In the genomic region with DNA sequence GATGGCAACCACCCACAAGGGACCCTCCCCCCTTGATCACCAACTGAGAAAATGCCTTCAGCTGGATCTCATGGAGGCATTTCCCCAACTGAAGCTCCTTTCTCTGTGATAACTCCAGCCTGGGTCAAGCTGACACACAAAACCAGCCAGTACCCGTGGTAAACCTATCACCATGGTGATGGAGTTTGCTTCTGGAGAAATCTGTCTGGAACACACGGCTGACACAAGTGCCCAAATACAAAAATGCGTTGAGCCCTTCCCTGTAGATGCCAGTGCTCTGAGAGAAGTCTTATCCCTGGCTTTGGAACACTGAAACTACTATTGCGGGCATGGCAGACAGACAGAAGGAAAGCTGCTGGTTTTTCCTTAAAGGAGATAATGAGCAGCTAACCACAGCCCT, we compare ENCODE assay signal across 26 mouse cellular contexts.
DNase-seq lines count a peak whose midpoint lies in the region; ATAC-seq and TF ChIP-seq lines count a peak whose summit lies in the region.
"Had no signal": no experiment of that assay in that cellular context is flagged by ENCODE, and none has a peak within 500 bp of the region (broad histone marks: within the 10 kb centered on the region; RNA-seq: fewer than 3 reads in every experiment).

No protein-coding gene starts in this region.

- no peaks in the 10 kb centered on the region for H3K27me3 ChIP-seq in embryonic facial prominence, embryonic 14.5 days (replicated peaks; ENCODE audit: control insufficient read depth, insufficient read depth, low read length)
- H3K27me3 ChIP-seq in embryonic facial prominence, embryonic 10.5 days (replicated peaks; ENCODE audit: low read depth, poor library complexity, severe bottlenecking), result no peaks in the 10 kb centered on the region
- H3K27me3 ChIP-seq in heart, embryonic 12.5 days (replicated peaks), result no peaks in the 10 kb centered on the region
- no peaks in the 10 kb centered on the region for H3K27me3 ChIP-seq in hindbrain, postnatal 0 days (ENCODE audit: insufficient read depth, low read length)
- no peaks in the 10 kb centered on the region for H3K27me3 ChIP-seq in hindbrain, embryonic 13.5 days
- H3K27me3 ChIP-seq: hindbrain, embryonic 15.5 days; intestine, embryonic 15.5 days; neural tube, embryonic 13.5 days; stomach, embryonic 15.5 days had no signal

- no peak overlapping the region for H3K9ac ChIP-seq in embryonic facial prominence, embryonic 14.5 days (ENCODE audit: low read depth, low read length)
- H3K9ac ChIP-seq in heart, embryonic 12.5 days, result no peak overlapping the region
- H3K9ac ChIP-seq in hindbrain, postnatal 0 days (replicated peaks; ENCODE audit: low read length), result no peak overlapping the region
- no peak overlapping the region for H3K9ac ChIP-seq in hindbrain, embryonic 13.5 days
- H3K9ac ChIP-seq: embryonic facial prominence, embryonic 12.5 days; hindbrain, embryonic 15.5 days; intestine, embryonic 15.5 days; liver, embryonic 12.5 days; liver, postnatal 0 days; neural tube, embryonic 13.5 days; stomach, embryonic 15.5 days had no signal

- H3K4me3 ChIP-seq in embryonic facial prominence, embryonic 14.5 days (ENCODE audit: low read depth, low read length), result no peak overlapping the region
- no peak overlapping the region for H3K4me3 ChIP-seq in embryonic facial prominence, embryonic 10.5 days
- H3K4me3 ChIP-seq in heart, embryonic 12.5 days, result no peak overlapping the region
- no peak overlapping the region for H3K4me3 ChIP-seq in hindbrain, postnatal 0 days (ENCODE audit: low read length)
- no peak overlapping the region for H3K4me3 ChIP-seq in hindbrain, embryonic 13.5 days
- H3K4me3 ChIP-seq: embryonic facial prominence, embryonic 12.5 days; hindbrain, embryonic 15.5 days; intestine, embryonic 15.5 days; layer of hippocampus, adult 2 months; left cerebral cortex, adult 2 months; liver, embryonic 12.5 days; megakaryocyte, embryonic 14.5 days; neural tube, embryonic 13.5 days; stomach, embryonic 15.5 days had no signal

- no peak overlapping the region for H3K4me2 ChIP-seq in embryonic facial prominence, embryonic 14.5 days (ENCODE audit: low read depth, low read length)
- no peak overlapping the region for H3K4me2 ChIP-seq in heart, embryonic 12.5 days
- no peak overlapping the region for H3K4me2 ChIP-seq in hindbrain, postnatal 0 days (ENCODE audit: low read depth, low read length)
- H3K4me2 ChIP-seq in hindbrain, embryonic 13.5 days, result no peak overlapping the region
- H3K4me2 ChIP-seq: embryonic facial prominence, embryonic 12.5 days; hindbrain, embryonic 15.5 days; intestine, embryonic 15.5 days; liver, embryonic 12.5 days; neural tube, embryonic 13.5 days; stomach, embryonic 15.5 days had no signal

- 0 out of 2 replicates have a peak overlapping the region, but pooled peaks have one; percentile 10 for H3K27ac ChIP-seq in embryonic facial prominence, embryonic 14.5 days (replicated peaks; ENCODE audit: low read depth, low read length)
- H3K27ac ChIP-seq in embryonic facial prominence, embryonic 10.5 days (replicated peaks), result no peak overlapping the region
- H3K27ac ChIP-seq in heart, embryonic 12.5 days (ENCODE audit: poor library complexity, severe bottlenecking), result peak overlapping the region; percentile 52; the same call in 1 of the 2 replicates
- peak overlapping the region; percentile 38 for H3K27ac ChIP-seq in hindbrain, postnatal 0 days
- no peak overlapping the region for H3K27ac ChIP-seq in hindbrain, embryonic 13.5 days
- H3K27ac ChIP-seq: embryonic facial prominence, embryonic 12.5 days; hindbrain, embryonic 15.5 days; intestine, embryonic 15.5 days; layer of hippocampus, adult 2 months; left cerebral cortex, adult 2 months; liver, embryonic 12.5 days; neural tube, embryonic 13.5 days; stomach, embryonic 15.5 days had no signal

- H3K4me1 ChIP-seq in embryonic facial prominence, embryonic 14.5 days (ENCODE audit: control insufficient read depth, insufficient read depth, low read length), result peaks cover 13% of the 10 kb centered on the region; the same call in 1 of the 2 replicates
- H3K4me1 ChIP-seq in embryonic facial prominence, embryonic 10.5 days, result peaks cover 28% of the 10 kb centered on the region; the same call in 1 of the 2 replicates
- H3K4me1 ChIP-seq in heart, embryonic 12.5 days (replicated peaks), result peaks cover 21% of the 10 kb centered on the region
- H3K4me1 ChIP-seq in hindbrain, postnatal 0 days (ENCODE audit: insufficient read depth, low read length), result 0 out of 2 replicates have a peak, but pooled peaks cover 9% of the 10 kb centered on the region
- peaks cover 29% of the 10 kb centered on the region; the same call in 1 of the 2 replicates for H3K4me1 ChIP-seq in hindbrain, embryonic 13.5 days (replicated peaks)
- H3K4me1 ChIP-seq: hindbrain, embryonic 15.5 days had no signal

- no peaks in the 10 kb centered on the region for H3K9me3 ChIP-seq in embryonic facial prominence, embryonic 14.5 days (ENCODE audit: control insufficient read depth, low read length)
- no peaks in the 10 kb centered on the region for H3K9me3 ChIP-seq in embryonic facial prominence, embryonic 10.5 days
- no peaks in the 10 kb centered on the region for H3K9me3 ChIP-seq in heart, embryonic 12.5 days (replicated peaks)
- no peaks in the 10 kb centered on the region for H3K9me3 ChIP-seq in hindbrain, postnatal 0 days (ENCODE audit: low read length)
- H3K9me3 ChIP-seq in hindbrain, embryonic 13.5 days, result no peaks in the 10 kb centered on the region
- H3K9me3 ChIP-seq: embryonic facial prominence, embryonic 12.5 days; hindbrain, embryonic 15.5 days; intestine, embryonic 15.5 days; liver, embryonic 12.5 days; neural tube, embryonic 13.5 days; stomach, embryonic 15.5 days had no signal

- no peak for TF ChIP-seq CTCF in hindbrain, postnatal 0 days (IDR thresholded peaks at IDR 0.05; ENCODE audit: low read depth)

- ATAC-seq in embryonic facial prominence, embryonic 14.5 days (ENCODE audit: low read depth), result no peak
- ATAC-seq in heart, embryonic 12.5 days (ENCODE audit: insufficient number of reproducible peaks, low FRiP score), result no peak
- ATAC-seq in hindbrain, postnatal 0 days, result peak; percentile 78
- no peak for ATAC-seq in hindbrain, embryonic 13.5 days (ENCODE audit: low FRiP score)
- ATAC-seq: intestine, embryonic 15.5 days; liver, embryonic 12.5 days; liver, postnatal 0 days had no signal

- peaks cover 8% of the 10 kb centered on the region; the same call in 1 of the 2 replicates for H3K36me3 ChIP-seq in embryonic facial prominence, embryonic 14.5 days (ENCODE audit: control insufficient read depth, insufficient read depth, low read length)
- peaks cover 29% of the 10 kb centered on the region for H3K36me3 ChIP-seq in embryonic facial prominence, embryonic 10.5 days (replicated peaks)
- H3K36me3 ChIP-seq in heart, embryonic 12.5 days, result peaks cover 48% of the 10 kb centered on the region
- no peaks in the 10 kb centered on the region for H3K36me3 ChIP-seq in hindbrain, postnatal 0 days (ENCODE audit: insufficient read depth, low read length)
- H3K36me3 ChIP-seq in hindbrain, embryonic 13.5 days, result 0 out of 2 replicates have a peak, but pooled peaks cover 2% of the 10 kb centered on the region
- H3K36me3 ChIP-seq: G1E; hindbrain, embryonic 15.5 days; liver, embryonic 12.5 days; neural tube, embryonic 13.5 days; stomach, embryonic 15.5 days had no signal

- DNase-seq in embryonic facial prominence, embryonic 14.5 days (ENCODE audit: low spot score), result no peak
- DNase-seq in embryonic facial prominence, embryonic 10.5 days (ENCODE audit: low spot score), result no peak
- no peak for DNase-seq in heart, postnatal 36 days
- peak; percentile 51 for DNase-seq in hindbrain, postnatal 0 days (ENCODE audit: low spot score)
- DNase-seq in ovary, adult 18-20 months (ENCODE audit: low spot score), result peak; percentile 41
- DNase-seq in ovary, postnatal 10 days (ENCODE audit: low spot score), result no peak
- DNase-seq: adrenal gland, adult 8-10 months; cerebellum, adult 8-10 months; cerebellum, postnatal 36 days; gastrocnemius, postnatal 25 days; liver, postnatal 0 days; lung, postnatal 4 days; midbrain, embryonic 14.5 days; right cerebral cortex, postnatal 25 days had no signal

- WGBS in embryonic facial prominence, embryonic 14.5 days, result 75% methylated on average over 4 of the region's 4 CpGs
- 82% methylated on average over 4 of the region's 4 CpGs for WGBS in embryonic facial prominence, embryonic 10.5 days
- 58% methylated on average over 4 of the region's 4 CpGs for WGBS in heart, embryonic 12.5 days
- 33% methylated on average over 4 of the region's 4 CpGs for WGBS in hindbrain, postnatal 0 days
- 51% methylated on average over 4 of the region's 4 CpGs for WGBS in hindbrain, embryonic 13.5 days

- intact Hi-C loops in heart, postnatal 36 days (cut with DNase I), result no loop called here

Comparison
In these comparisons a context has a peak if more than half of its experiments do, and no peak if none do; other contexts are left out.
1. DNase-seq: peak in hindbrain, postnatal 0 days (single experiment) and ovary, adult 18-20 months (single experiment); none in embryonic facial prominence, embryonic 14.5 days (single experiment), embryonic facial prominence, embryonic 10.5 days (single experiment), heart, postnatal 36 days (0 of 2) and ovary, postnatal 10 days (single experiment).
2. H3K27ac ChIP-seq: peak in embryonic facial prominence, embryonic 14.5 days (single experiment), heart, embryonic 12.5 days (single experiment) and hindbrain, postnatal 0 days (single experiment); none in embryonic facial prominence, embryonic 10.5 days (single experiment) and hindbrain, embryonic 13.5 days (single experiment).